Mouse (Mus musculus): ENCODE results near the gene Zfp607a. TPM values are rescaled to one million over a fixed set of nuclear protein-coding genes. Genes with fewer than 3 reads are reported as not detected.

Gene Zfp607a
- total RNA-seq (2014; rRNA removed; ENCODE audit: low replicate concordance), result 3.9 and 4.5 TPM in 2 replicates
- polyA plus RNA-seq (2015; fragmentation: Nextera tagmentation; extraction: Ambion mirVana), result 2.3 and 2.4 TPM in 2 replicates

- H3K27me3 ChIP-seq (ENCODE audit: control insufficient read depth, insufficient read depth, low read length), result no peaks in the 10 kb centered on the region
- TF ChIP-seq EP300 (IDR thresholded peaks at IDR 0.05; ENCODE audit: low read depth), result no peak
- no peak for TF ChIP-seq CTCF (IDR thresholded peaks at IDR 0.05; ENCODE audit: low read depth)
- no peak within 1 kb of the TSS for H3K27ac ChIP-seq (ENCODE audit: low read depth)
- H3K9ac ChIP-seq (replicated peaks; ENCODE audit: low read depth, low read length), result no peak within 1 kb of the TSS
- no peak for DNase-seq (ENCODE audit: low spot score)
- H3K4me3 ChIP-seq (ENCODE audit: low read depth, low read length), result no peak within 1 kb of the TSS
- peaks cover 6% of the 10 kb centered on the region for H3K4me1 ChIP-seq (ENCODE audit: control insufficient read depth, insufficient read depth)
- WGBS, result 100% methylated on average over 1 of the region's 1 CpGs
- no peaks in the 10 kb centered on the region for H3K9me3 ChIP-seq (replicated peaks; ENCODE audit: control insufficient read depth, low read length)
- no peak within 1 kb of the TSS for H3K4me2 ChIP-seq (ENCODE audit: low read depth, low read length)
- no peak for ATAC-seq (ENCODE audit: insufficient read depth, low read depth)
- H3K36me3 ChIP-seq (replicated peaks; ENCODE audit: control insufficient read depth, insufficient read depth, low read length), result peaks cover 7% of the 10 kb centered on the region
Measured at GRCm38 (mm10) chr7:27857227-27857626, at the start of gene Zfp607a. TSS of gene Zfp607a (plus strand) at chr7:27857527.

- Histone ChIP-seq H3K27ac (ENCODE audit: low read depth) (no peak overlapping the region), H3K4me1 (ENCODE audit: control insufficient read depth, insufficient read depth) (no peaks in the 10 kb centered on the region), H3K4me3 (ENCODE audit: low read depth, low read length) (no peak overlapping the region), H3K27me3 (ENCODE audit: control insufficient read depth, insufficient read depth, low read length) (no peaks in the 10 kb centered on the region), H3K4me2 (ENCODE audit: low read depth, low read length) (no peak overlapping the region), H3K9me3 (replicated peaks; ENCODE audit: control insufficient read depth, low read length) (no peaks in the 10 kb centered on the region), H3K36me3 (replicated peaks; ENCODE audit: control insufficient read depth, insufficient read depth, low read length) (peaks cover 22% of the 10 kb centered on the region), H3K9ac (replicated peaks; ENCODE audit: low read depth, low read length) (no peak overlapping the region)
- DNase-seq (ENCODE audit: low spot score) (no peak), ATAC-seq (ENCODE audit: insufficient read depth, low read depth) (no peak)
- TF ChIP-seq CTCF (IDR thresholded peaks at IDR 0.05; ENCODE audit: low read depth) (no peak), EP300 (IDR thresholded peaks at IDR 0.05; ENCODE audit: low read depth) (no peak)
- 90% methylated on average over 7 of the region's 7 CpGs for WGBS
Measured at GRCm38 (mm10) chr7:27818526-27819110, 38.7 kb upstream of the Zfp607a start.

GRCm38 (mm10) chr7:27822611-27823010, 34.7 kb upstream of the Zfp607a start:
- Histone ChIP-seq H3K36me3 (replicated peaks; ENCODE audit: control insufficient read depth, insufficient read depth, low read length) (peaks cover 15% of the 10 kb centered on the region), H3K4me3 (ENCODE audit: low read depth, low read length) (no peak overlapping the region), H3K4me1 (ENCODE audit: control insufficient read depth, insufficient read depth) (no peaks in the 10 kb centered on the region), H3K4me2 (ENCODE audit: low read depth, low read length) (no peak overlapping the region), H3K9me3 (replicated peaks; ENCODE audit: control insufficient read depth, low read length) (0 out of 2 replicates have a peak, but pooled peaks cover 7% of the 10 kb centered on the region), H3K9ac (replicated peaks; ENCODE audit: low read depth, low read length) (no peak overlapping the region), H3K27ac (ENCODE audit: low read depth) (no peak overlapping the region), H3K27me3 (ENCODE audit: control insufficient read depth, insufficient read depth, low read length) (no peaks in the 10 kb centered on the region)
- DNase-seq (ENCODE audit: low spot score) (no peak), ATAC-seq (ENCODE audit: insufficient read depth, low read depth) (no peak)
- TF ChIP-seq EP300 (IDR thresholded peaks at IDR 0.05; ENCODE audit: low read depth) (no peak), CTCF (IDR thresholded peaks at IDR 0.05; ENCODE audit: low read depth) (no peak)

- TF ChIP-seq CTCF (IDR thresholded peaks at IDR 0.05; ENCODE audit: low read depth) (no peak), EP300 (IDR thresholded peaks at IDR 0.05; ENCODE audit: low read depth) (no peak)
- ATAC-seq (ENCODE audit: insufficient read depth, low read depth) (no peak), DNase-seq (ENCODE audit: low spot score) (no peak)
- Histone ChIP-seq H3K9ac (replicated peaks; ENCODE audit: low read depth, low read length) (no peak overlapping the region), H3K27ac (ENCODE audit: low read depth) (no peak overlapping the region), H3K9me3 (replicated peaks; ENCODE audit: control insufficient read depth, low read length) (no peaks in the 10 kb centered on the region), H3K4me2 (ENCODE audit: low read depth, low read length) (no peak overlapping the region), H3K4me3 (ENCODE audit: low read depth, low read length) (no peak overlapping the region), H3K4me1 (ENCODE audit: control insufficient read depth, insufficient read depth) (no peaks in the 10 kb centered on the region), H3K36me3 (replicated peaks; ENCODE audit: control insufficient read depth, insufficient read depth, low read length) (no peaks in the 10 kb centered on the region), H3K27me3 (ENCODE audit: control insufficient read depth, insufficient read depth, low read length) (no peaks in the 10 kb centered on the region)
- 72% methylated on average over 2 of the region's 2 CpGs for WGBS
Measured at GRCm38 (mm10) chr7:27834131-27834530, 23.2 kb upstream of the Zfp607a start.

- no peaks in the 10 kb centered on the region for H3K36me3 ChIP-seq (replicated peaks; ENCODE audit: control insufficient read depth, insufficient read depth, low read length)
- WGBS, result 39% methylated on average over 6 of the region's 6 CpGs
- ATAC-seq (ENCODE audit: insufficient read depth, low read depth) (no peak), DNase-seq (ENCODE audit: low spot score) (no peak)
- TF ChIP-seq CTCF (IDR thresholded peaks at IDR 0.05; ENCODE audit: low read depth), result no peak
- peak overlapping the region; percentile 64 for H3K9ac ChIP-seq (replicated peaks; ENCODE audit: low read depth, low read length)
- H3K4me2 ChIP-seq (ENCODE audit: low read depth, low read length), result peak overlapping the region; percentile 73
- no peaks in the 10 kb centered on the region for H3K27me3 ChIP-seq (ENCODE audit: control insufficient read depth, insufficient read depth, low read length)
- H3K27ac ChIP-seq (ENCODE audit: low read depth), result peak overlapping the region; percentile 86
- peak overlapping the region; percentile 66 for H3K4me3 ChIP-seq (ENCODE audit: low read depth, low read length)
- H3K9me3 ChIP-seq (replicated peaks; ENCODE audit: control insufficient read depth, low read length), result no peaks in the 10 kb centered on the region
- H3K4me1 ChIP-seq (ENCODE audit: control insufficient read depth, insufficient read depth), result no peaks in the 10 kb centered on the region
Measured at GRCm38 (mm10) chr7:27837896-27838295, 19.4 kb upstream of the Zfp607a start.
